7 mouse cellular contexts compared by ENCODE assay signal in the genomic region with DNA sequence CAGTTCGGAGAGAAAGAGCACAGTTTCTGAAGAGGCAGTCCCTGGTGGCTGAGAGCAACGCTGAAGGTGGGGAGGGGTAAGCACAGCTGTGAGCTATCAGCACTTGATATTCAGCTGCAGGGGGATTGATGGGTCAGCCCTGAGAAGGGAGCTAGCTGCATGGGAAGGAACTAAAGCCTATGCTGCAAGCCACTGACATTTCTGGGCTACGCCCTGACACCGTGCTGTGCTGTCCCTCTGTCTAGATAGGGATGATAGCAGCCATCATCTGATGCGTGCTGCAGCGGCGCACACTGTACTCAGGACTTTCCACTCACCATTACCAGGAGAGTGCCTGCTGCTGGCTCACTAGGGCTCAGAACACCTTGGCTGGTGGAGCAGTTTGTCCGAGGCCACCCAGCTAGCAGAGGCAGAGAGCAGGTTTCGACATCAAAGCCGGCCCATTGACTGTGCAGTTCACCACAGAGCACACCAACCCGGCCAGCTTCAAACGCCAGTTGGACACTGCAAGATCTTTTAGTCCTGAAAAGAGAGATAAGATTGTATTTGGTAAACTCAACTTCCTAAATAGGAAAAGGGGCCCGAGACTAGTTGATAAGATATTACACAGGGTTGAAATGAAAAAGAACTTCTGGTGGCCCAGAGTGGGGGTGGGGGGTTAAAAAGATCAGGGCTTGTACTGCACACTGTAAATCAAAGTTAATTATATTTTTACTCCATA.
DNase-seq lines count a peak whose midpoint lies in the region; ATAC-seq and TF ChIP-seq lines count a peak whose summit lies in the region.

No protein-coding gene starts in this region.

- no peaks in the 10 kb centered on the region for H3K36me3 ChIP-seq in embryonic facial prominence, embryonic 12.5 days
- H3K36me3 ChIP-seq in liver, postnatal 0 days (replicated peaks; ENCODE audit: insufficient read depth, low read length), result no peaks in the 10 kb centered on the region
- H3K36me3 ChIP-seq in forebrain, embryonic 15.5 days, result no peaks in the 10 kb centered on the region

- no peak overlapping the region for H3K27ac ChIP-seq in embryonic facial prominence, embryonic 12.5 days
- no peak overlapping the region for H3K27ac ChIP-seq in liver, postnatal 0 days (ENCODE audit: low read depth)
- no peak overlapping the region for H3K27ac ChIP-seq in forebrain, embryonic 15.5 days (replicated peaks)

- H3K27me3 ChIP-seq in embryonic facial prominence, embryonic 12.5 days, result no peaks in the 10 kb centered on the region
- H3K27me3 ChIP-seq in liver, postnatal 0 days (ENCODE audit: insufficient read depth, low read length), result no peaks in the 10 kb centered on the region
- no peaks in the 10 kb centered on the region for H3K27me3 ChIP-seq in forebrain, embryonic 15.5 days

- no peak for TF ChIP-seq EP300 in liver, postnatal 0 days (IDR thresholded peaks at IDR 0.05; ENCODE audit: low read depth)

- TF ChIP-seq CTCF in liver, postnatal 0 days (IDR thresholded peaks at IDR 0.05; ENCODE audit: low read depth), result no peak

- DNase-seq in ovary, adult 18-20 months (ENCODE audit: low spot score), result peak; percentile 11
- DNase-seq in ovary, postnatal 14 days (ENCODE audit: low spot score), result no peak
- DNase-seq in liver, postnatal 0 days, result peak; percentile 47
- DNase-seq in yolk sac, embryonic 10.5 days (ENCODE audit: low spot score), result peak; percentile 48
- DNase-seq in spleen, adult 18-20 months, result no peak

- WGBS in embryonic facial prominence, embryonic 12.5 days, result 25% methylated on average over 13 of the region's 13 CpGs
- 11% methylated on average over 13 of the region's 13 CpGs for WGBS in liver, postnatal 0 days (ENCODE audit: insufficient replicate concordance)
- 46% methylated on average over 13 of the region's 13 CpGs for WGBS in forebrain, embryonic 15.5 days

- no peak overlapping the region for H3K9ac ChIP-seq in embryonic facial prominence, embryonic 12.5 days
- peak overlapping the region; percentile 22; the same call in 1 of the 2 replicates for H3K9ac ChIP-seq in liver, postnatal 0 days (replicated peaks)
- no peak overlapping the region for H3K9ac ChIP-seq in forebrain, embryonic 15.5 days (replicated peaks)

- H3K4me3 ChIP-seq in embryonic facial prominence, embryonic 12.5 days, result no peak overlapping the region
- H3K4me3 ChIP-seq in liver, postnatal 0 days (ENCODE audit: low read depth, low read length), result 0 out of 2 replicates have a peak overlapping the region, but pooled peaks have one; percentile 1
- no peak overlapping the region for H3K4me3 ChIP-seq in forebrain, embryonic 15.5 days

- H3K9me3 ChIP-seq in embryonic facial prominence, embryonic 12.5 days, result no peaks in the 10 kb centered on the region
- H3K9me3 ChIP-seq in liver, postnatal 0 days (ENCODE audit: low read length), result no peaks in the 10 kb centered on the region
- H3K9me3 ChIP-seq in forebrain, embryonic 15.5 days, result no peaks in the 10 kb centered on the region

- peaks cover 11% of the 10 kb centered on the region; the same call in 1 of the 2 replicates for H3K4me1 ChIP-seq in embryonic facial prominence, embryonic 12.5 days
- H3K4me1 ChIP-seq in liver, postnatal 0 days (ENCODE audit: insufficient read depth), result peaks cover 10% of the 10 kb centered on the region
- H3K4me1 ChIP-seq in forebrain, embryonic 15.5 days, result no peaks in the 10 kb centered on the region

- 0 out of 2 replicates have a peak, but pooled peaks have one; percentile 60 for ATAC-seq in embryonic facial prominence, embryonic 12.5 days (ENCODE audit: insufficient number of reproducible peaks, insufficient read depth, low FRiP score, low TSS enrichment)
- ATAC-seq in liver, postnatal 0 days, result peak; percentile 68
- ATAC-seq in forebrain, embryonic 15.5 days (replicated peaks), result no peak

- H3K4me2 ChIP-seq in embryonic facial prominence, embryonic 12.5 days (replicated peaks), result no peak overlapping the region
- peak overlapping the region; percentile 52 for H3K4me2 ChIP-seq in liver, postnatal 0 days (ENCODE audit: low read depth, low read length)
- H3K4me2 ChIP-seq in forebrain, embryonic 15.5 days (replicated peaks), result no peak overlapping the region

Comparison
In these comparisons a context has a peak if more than half of its experiments do, and no peak if none do; other contexts are left out.
1. DNase-seq: peak in ovary, adult 18-20 months (single experiment), liver, postnatal 0 days (single experiment) and yolk sac, embryonic 10.5 days (single experiment); none in ovary, postnatal 14 days (single experiment) and spleen, adult 18-20 months (0 of 2).